Mouse (Mus musculus): ENCODE measurements around the gene Ggact.

Gene Ggact

DNA sequence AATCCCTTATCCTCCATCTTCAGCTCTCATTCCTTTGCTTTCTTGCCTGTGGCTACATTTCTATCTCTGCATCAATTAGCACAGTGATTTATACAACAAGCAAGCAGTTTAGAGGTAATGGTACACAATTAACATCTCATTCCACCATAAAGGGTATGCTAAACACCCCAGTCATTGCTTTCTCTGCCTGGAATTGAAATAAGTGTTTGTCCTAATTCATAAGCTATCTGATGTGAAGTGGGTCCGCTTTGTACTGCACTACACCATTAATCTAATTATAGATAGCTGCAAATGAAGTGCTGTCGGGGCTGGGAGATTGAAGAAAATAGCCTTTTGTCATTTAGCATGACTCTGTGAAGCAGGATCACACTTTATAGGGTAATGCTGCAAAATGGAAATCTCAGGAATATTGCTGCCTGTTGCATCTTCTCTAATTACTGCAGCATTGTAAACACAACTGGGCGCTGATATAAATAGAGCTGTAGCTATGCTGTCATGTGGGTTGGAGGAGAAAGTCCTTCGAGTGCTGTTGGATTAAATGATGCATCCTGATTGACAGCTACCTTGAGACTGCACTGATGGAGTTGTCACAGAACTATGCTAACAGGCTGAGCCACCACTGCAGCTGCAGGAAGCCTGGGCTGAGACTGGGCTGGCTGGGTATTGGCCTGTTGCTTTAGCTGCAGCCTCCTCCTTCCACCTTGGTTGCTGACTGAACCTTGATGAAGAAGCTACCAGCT, 41.5 kb downstream of the Ggact start:
- no peak for DNase-seq (ENCODE audit: low read depth in 2 of 2, low spot score in 2 of 2)

DNA sequence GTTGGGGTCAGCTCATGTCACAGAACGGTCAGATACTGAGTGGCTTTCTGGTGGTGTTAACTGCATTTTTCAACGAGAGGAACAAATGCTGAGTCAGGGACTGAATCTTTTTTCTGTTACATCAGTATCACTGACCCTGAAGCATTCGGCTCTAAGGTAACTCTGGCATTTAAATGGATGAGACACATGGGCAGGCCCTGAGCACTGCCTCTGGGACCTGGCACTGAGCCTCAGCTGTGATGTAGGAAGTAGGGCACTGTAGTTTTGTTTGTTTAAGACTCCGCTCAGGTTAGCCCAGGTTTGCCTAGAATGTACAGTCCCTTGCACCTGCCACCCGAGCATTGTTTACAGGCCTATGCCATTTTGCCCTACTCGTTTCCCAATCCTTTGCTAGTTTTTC, 43.7 kb downstream of the Ggact start:
- DNase-seq (ENCODE audit: low read depth in 2 of 2, low spot score in 2 of 2): no peak

DNA sequence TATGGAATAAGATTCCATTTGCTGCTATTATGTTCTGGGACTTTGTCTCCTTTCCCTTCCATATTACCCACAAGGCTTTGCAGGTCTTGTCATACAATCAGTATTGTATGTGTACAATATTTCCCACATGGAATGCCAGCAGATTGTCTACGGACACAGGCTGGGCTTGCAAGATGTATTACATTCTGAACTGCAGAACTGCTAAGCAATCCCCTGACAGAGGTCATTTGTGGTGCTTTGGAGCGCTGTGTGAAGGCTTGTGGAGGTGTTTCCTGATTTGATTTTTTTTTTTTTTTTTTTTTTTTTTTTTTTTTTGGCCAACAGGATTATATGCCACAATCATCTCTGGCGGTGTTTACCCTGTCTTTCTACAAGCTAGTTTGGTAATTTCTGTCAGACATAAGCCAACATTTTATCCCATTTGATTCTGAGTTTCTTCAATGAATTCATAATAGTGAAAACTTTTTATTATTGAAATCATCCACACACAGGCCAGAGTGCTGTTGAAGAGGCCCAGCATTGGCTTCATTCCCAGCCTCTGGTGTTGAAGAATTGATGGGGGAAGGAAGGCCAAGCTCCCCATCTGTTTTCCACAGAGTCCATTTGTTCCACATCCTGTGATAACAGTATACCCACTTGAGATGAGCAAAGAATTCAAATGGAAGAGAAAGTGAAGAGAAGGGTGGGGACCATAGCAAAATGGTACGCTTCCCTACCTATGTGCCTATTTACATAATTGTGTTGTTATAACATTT, 45.8 kb downstream of the Ggact start:
- no peak for DNase-seq (ENCODE audit: low read depth in 2 of 2, low spot score in 2 of 2)

DNA sequence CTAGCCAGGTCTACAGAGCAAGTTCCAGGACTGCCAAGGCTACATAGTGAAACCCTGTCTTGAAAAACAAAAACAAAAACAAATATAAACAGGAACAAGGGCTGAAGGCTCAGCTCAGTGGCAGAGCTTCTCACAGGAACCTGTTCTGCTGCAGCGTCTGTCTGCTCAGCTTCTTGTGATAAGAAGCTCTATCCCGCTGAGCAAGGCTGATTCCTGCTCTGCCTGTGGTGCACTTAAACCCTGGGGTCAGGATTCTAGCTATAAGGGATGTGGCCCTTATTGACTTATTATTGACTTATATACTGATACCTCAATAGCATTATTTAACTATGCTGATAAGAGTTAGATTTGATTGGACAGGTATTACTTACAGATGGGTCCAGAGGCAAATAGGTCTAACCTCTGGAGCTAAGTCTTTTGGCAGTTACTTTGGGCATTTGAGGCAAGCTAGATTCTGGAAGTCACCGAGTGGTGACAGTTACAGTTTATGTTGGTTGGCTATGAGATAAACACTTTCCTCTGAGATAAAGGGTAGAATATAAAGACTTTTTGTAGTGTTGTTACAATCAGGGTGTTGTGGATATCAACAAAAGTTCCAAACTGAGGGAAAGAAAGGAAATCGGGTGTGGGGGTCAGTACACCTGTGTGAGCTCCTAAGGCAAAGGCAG, 48.0 kb downstream of the Ggact start:
- no peak for DNase-seq (ENCODE audit: low read depth in 2 of 2, low spot score in 2 of 2)

DNA sequence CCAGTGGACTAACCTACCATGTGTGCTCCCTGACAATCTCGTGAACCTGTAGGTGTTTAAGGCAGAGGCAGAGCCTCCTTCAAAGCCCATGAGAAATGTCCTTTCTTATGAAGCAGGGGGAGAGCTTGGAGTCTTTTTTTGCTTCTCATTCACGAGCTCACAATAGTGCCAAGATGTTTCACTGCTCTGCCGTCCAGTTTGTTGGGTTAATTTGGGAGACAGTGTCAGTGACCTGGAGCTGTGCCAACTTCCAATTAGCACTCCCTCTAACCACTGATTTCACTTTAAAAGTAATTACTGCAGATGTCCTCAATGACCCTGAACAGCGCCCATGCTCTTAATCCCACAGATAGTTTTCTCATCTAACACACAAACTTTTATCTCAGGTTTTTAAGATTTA, 50.9 kb downstream of the Ggact start:
- no peak for DNase-seq (ENCODE audit: low read depth in 2 of 2, low spot score in 2 of 2)

DNA sequence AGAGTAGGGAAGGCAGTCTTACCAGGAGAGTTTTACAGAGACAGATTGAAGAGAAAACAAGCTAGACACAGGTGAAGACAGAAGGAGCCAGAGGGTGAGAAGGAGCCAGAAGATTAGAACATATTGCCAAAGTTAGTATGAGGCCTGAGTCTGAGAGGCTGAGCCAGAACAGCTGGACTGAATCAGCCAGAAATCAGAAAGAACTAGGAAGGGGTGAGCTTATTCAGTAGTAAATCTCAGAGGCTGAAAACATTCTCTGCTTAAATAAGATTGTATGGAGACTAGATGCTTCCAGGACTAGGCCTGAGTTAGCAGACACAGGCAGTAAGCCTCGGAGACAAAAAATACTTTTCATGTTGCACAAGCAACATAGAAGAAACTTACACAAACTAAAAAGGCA, 53.8 kb downstream of the Ggact start:
- no peak for DNase-seq (ENCODE audit: low read depth in 2 of 2, low spot score in 2 of 2)

DNA sequence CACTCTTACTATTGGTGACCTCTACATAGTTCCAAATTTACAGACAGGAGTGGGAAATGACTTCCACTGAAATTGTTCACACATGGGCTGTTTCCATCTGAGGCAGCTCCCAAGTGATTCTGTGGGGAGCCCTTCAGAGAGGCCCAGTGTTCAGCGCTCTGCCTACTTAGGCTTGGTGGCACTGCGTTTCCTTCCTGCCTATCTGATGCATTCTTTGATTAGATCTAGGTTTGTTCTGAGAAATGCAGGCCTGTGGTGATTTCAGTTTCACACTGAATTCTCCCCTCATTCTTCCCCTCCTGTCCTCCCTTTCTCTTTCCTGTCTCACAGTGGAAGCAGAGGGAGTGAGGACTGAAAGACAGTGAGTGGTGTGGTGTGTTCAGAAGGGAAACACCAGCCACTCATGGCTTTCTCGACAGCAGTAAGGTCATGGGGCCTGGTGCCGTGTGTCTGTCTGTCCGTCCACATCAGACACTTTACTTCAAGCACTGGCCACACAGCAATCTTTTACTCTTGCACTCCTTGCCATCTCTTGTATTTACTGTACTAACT, 61.0 kb downstream of the Ggact start:
- DNase-seq (ENCODE audit: low read depth in 2 of 2, low spot score in 2 of 2): peak; percentile 3 to 13

DNA sequence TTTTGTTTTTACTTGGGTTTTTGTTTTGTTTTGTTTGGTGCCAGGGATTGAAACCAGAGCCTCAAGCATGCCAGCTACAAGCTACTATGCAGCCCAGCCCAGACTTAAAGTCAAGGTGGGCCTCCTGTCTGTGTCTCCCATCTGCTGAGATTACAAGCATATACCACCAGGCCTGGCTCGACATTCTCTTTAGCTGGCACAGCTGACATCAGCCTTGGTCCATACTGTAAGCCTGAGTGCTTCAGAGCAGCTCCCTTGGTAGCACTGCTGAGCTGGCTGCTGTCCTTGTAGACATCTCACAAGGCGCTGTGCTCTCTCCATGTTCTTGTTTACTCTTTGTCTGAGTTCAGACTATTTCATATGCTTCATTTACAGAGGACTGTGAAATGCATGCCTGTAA, 76.5 kb downstream of the Ggact start:
- no peak for DNase-seq (ENCODE audit: low read depth in 2 of 2, low spot score in 2 of 2)

DNA sequence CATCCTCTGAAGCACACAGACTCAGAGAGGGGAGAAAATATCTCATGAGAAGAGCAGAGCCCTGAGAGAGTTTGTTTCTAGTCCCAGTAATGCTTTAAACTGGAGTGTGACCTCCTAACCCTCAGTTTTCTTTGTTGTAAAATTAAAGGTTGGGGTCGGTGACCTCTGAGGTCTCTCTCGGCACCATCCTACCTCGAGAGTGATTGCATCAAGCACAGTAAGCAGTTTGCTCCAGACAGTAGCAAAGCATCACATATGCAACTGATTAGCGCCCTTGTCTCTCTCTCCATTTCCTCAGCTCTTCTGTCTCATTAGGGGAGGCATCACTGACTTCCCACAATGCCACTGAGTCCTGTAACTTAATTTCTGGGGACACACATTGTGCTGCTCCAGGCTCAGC, 77.3 kb downstream of the Ggact start:
- DNase-seq (ENCODE audit: low read depth in 2 of 2, low spot score in 2 of 2): no peak

DNA sequence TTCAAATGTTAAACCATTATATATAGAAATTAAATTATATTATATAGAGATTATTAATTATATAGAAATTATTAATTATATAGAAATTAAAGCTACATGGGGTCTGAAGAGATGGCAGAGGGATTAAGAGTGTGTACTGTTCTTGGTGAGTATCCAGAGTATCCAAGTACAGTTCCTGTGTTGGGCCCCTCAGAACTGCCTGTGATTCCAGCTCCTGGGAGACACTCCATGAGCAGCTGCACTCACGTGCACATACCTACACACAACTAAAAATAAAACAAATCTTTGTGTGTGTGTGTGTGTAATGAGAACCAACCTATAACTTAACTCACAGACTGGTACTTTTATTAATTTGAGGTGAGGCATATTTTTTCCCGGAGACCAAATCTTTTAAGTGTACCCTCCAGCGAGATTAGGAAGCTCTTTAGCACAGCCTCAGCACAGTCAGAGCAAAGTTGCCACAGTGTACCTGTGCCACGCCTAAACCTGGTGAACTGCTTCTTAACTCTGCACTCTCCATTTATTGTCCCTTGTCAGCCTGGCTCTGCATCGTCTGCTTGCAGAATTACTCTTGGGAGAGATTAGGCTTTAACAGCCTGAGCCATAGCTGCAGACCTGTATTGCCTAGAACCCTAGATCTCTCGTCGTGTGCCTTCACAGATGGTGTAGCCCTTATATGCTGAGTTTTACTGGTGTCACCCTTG, 77.9 kb downstream of the Ggact start:
- DNase-seq (ENCODE audit: low read depth in 2 of 2, low spot score in 2 of 2): no peak

DNA sequence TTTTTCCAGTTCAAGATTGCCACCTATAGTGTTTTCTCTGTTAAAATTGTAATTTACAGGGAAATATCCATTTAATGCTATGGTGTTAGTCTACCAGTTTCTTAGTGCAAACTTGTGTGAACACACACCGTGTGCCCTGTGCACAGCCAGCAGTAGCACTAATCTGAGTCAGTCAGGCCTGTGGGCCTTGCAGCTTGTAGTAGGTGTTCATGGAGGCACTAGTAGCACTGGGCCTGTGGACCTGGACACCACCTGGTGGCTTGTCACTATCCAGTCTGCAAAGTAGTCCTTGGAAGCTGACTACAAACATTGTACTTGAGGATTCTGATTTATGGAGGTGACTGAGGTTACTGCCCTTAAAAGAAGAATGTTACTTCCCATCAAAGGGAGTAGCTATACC, 78.8 kb downstream of the Ggact start:
- no peak for DNase-seq (ENCODE audit: low read depth in 2 of 2, low spot score in 2 of 2)

DNA sequence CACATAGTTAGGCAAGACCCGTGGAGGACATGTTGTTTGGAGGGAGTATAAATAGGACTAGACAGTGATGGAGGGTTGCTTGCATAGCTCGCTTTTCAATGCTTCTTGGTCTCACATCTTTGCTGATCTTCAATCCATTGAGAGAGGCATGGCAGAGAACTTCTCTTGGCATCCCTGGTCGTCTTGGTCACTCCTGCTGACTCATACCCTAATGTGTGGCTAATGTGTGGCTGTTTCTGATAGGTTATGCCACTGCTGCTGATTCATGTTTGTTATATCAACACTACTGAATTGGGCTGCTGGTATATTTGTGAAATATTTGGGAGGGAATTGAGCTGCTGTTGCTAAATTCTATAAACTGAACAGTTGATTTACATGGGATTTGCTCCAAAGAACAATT, 79.9 kb downstream of the Ggact start:
- DNase-seq (ENCODE audit: low read depth in 2 of 2, low spot score in 2 of 2): no peak

DNA sequence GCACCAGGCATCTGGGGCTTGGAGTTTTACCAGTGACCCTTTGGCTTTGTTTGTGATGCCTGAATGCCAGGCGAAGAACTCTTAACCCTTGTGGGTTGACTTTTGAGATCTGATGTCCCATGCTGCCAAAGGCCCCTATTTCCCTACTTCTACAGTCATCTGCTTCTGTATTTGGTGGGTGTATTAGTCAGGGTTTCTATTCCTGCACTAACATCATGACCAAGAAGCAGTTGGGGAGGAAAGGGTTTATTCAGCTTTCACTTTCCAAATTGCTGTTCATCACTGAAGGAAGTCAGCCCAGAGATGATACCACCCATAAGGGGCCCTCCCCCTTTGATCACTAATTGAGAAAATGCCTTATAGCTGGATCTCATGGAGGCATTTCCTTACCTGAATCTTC, 83.1 kb downstream of the Ggact start:
- no peak for DNase-seq (ENCODE audit: low read depth in 2 of 2, low spot score in 2 of 2)

DNA sequence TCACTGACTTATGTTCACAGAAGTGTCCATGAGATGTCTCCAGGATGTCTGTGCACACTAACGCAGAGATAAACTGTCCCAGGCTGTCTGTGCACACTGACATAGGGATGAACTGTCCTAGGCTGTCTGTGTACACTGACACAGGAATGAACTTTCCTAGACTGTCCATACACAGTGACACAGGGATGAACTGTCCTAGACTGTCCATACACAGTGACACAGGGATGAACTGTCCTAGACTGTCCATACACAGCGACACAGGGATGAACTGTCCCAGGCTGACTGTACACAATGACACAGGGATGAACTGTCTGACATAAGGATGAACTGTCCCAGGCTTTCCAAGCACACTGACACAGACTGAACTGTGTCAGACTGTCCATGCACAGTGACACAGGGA, 88.1 kb downstream of the Ggact start:
- no peak for DNase-seq (ENCODE audit: low read depth in 2 of 2, low spot score in 2 of 2)

DNA sequence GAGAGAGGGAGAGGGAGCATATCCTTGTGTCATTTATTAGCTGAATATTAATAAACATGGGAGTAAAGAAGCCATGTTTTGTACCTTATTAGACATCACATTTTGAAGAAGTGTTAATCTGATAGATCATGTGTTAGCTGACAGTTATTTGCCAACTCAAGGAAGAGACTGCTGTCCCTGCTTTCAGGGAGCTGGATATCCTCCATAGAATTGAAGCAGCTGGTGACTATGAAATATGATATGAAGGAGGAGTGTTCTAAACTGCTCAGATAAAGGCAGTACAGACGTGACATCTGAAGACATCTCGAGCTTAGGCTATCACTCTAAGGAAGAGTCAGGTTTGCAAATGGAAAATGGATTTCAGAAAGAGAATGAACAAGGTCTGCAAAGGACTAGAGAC, 89.8 kb downstream of the Ggact start:
- no peak for DNase-seq (ENCODE audit: low read depth in 2 of 2, low spot score in 2 of 2)

DNA sequence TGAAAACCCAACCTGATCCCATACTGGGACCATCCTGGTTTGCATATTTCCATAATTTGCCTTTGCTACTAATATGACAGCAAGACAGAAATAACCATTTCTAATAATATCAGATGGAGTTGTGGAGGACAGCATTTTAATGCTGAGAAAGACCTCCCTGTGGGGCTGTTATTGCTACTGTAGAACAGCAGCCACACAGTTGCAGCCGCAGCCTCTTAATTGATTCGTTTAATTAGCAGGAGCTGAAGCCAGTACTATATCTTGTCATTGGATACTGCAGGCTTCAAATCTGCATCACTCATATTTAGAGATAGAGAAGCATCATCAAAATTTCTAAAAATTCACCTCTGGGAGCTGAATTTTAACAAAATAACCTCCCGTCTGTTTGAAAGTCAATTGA, 92.6 kb downstream of the Ggact start:
- DNase-seq (ENCODE audit: low read depth in 2 of 2, low spot score in 2 of 2): no peak

DNA sequence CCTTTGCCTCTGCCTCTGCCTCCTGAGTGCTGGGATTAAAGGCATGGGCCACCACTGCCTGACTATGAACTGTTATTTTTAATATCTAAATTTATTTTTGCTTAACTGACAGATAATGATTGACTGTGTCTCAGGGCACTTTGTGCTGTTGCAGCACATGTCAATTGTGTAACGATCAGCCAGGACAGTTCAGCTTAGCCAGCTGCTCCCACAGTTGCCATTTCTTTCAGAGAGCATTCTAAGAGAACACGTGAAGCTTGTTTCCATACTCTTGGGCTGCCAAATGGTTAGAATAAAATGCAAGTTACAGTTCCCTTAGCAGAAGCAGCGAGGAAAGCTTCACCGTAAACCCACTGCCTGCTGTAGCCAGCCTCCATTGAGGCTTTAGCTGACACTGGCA, 113.3 kb downstream of the Ggact start:
- DNase-seq (ENCODE audit: low read depth in 2 of 2, low spot score in 2 of 2): no peak

DNA sequence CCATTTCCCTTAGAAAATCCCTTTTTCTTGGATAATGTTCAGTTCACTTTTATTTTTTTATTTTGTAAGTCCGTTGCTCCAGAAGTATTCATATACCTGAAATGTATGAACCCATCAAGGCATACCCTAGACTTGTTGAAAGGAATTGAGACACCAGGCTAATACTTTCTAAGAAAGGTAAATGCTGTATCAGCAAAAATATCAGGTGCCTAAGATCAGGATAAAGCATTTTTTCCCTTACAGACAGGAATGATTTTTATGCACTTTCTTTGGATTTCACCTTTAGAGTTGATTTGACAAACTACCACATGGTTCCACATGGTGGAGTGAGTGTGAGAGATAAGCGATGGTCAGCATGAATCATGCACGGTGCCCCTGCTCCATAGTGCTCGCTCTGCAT, 120.2 kb downstream of the Ggact start:
- DNase-seq (ENCODE audit: low read depth in 2 of 2, low spot score in 2 of 2): no peak

DNA sequence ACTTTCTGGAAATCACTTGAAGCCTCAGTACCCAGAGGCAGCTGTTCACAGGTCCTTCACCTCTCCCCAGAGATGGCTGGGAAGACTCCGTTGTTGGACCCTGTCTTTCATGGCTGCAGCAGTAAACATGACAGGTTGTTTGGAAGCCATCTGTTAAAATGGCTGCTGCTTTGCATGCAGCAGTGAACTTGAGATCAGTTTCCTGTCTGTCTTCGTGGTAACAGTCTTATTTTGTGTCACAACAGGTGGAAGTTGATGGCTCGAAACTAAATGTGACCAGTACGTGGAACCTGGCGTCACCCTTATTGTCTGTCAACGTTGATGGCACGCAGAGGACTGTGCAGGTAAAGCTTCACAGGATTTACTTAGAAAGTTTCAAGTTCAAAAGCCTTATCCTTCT, 123.4 kb downstream of the Ggact start:
- DNase-seq (ENCODE audit: low read depth in 2 of 2, low spot score in 2 of 2): no peak

DNA sequence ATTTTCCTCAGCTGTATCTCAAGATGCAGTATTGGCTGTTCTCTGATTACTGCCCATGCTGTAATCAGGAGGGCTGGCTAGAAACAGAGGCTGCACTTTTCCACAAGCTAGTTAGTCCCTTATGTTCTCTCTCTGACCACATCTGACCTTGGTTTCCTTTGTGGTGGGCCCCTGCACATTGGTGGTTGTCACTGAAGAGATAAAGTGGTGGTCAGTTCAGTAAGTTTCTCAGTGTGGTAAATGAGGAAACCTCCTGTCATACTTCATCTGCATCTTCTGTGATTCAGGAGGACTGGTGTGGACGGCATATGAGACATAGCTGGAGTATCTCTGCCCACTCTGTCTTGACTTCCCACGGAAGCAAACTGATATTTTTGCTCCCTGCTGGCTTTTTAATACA, 125.4 kb downstream of the Ggact start:
- DNase-seq (ENCODE audit: low read depth in 2 of 2, low spot score in 2 of 2): no peak

DNA sequence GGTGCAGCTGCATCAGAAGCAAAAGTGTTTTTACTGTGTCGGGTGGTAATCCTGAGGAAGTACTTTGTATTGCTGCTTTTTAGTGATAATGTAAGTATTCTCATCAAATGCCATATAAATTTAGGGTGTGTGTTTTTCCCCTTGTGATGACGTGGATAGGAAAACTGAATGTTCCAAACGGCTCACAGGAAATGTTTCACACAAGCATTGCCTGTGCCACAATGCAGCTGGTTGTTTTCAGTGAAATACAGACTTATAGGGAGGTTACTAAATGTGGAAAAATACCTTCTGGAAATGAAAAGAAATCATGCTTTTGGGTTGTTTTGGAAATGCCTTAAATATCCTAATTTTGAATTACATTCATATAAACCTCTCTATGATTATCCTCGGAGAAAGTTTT, 128.9 kb downstream of the Ggact start:
- DNase-seq (ENCODE audit: low read depth in 2 of 2, low spot score in 2 of 2): no peak

DNA sequence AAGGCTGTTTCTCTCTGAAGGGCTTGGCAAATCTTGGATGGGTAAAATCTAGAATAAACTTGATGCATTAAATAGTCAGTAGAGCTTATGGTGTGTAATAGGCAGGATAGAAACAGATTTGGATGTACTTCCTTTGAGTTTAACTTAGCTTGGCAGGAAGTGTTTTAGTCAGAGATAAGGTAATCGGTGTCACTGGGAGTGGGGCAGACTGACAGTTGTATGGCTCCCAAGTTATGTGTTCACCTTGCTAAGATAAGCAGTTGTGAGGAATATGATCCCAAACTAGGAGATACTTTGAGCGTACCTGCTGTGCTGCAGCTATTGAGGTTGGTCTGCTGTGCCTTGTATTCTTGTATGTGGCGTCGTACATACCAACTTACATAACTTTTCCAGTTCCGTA, 147.1 kb downstream of the Ggact start:
- no peak for DNase-seq (ENCODE audit: low read depth in 2 of 2, low spot score in 2 of 2)

Data from CD8-positive naive resting alpha-beta T cell, adult 2 months (primary cell).